Mouse (Mus musculus) left cerebral cortex, postnatal 4 days (tissue): ENCODE data around the gene Olfr1447. TPM values are rescaled to one million over a fixed set of nuclear protein-coding genes. Genes with fewer than 3 reads are reported as not detected.

Experiments
- DNase-seq: peaks from one replicate; pipeline ENCODE4 v3.0.0-alpha.2; 2022
- intact Hi-C: fragments of 180-260 bp; cut with DNase I; formaldehyde crosslinking; loops from one replicate; pipeline ENCODE4 v1.15.1; 2025
- total RNA-seq, 2 experiments: library from RNA; stranded (reverse); gene quantifications; 2 replicates each; pipeline ENCODE4 v1.2.3; 2021

Gene Olfr1447
- not detected for total RNA-seq

- intact Hi-C loops, result no loop called here
- DNase-seq, result no peak
Measured at GRCm38 (mm10) chr19:12903643-12904042, at the start of gene Olfr1447. TSS of gene Olfr1447 (minus strand) at chr19:12903743.

GRCm38 (mm10) chr19:12949958-12950357, 46.4 kb upstream of the Olfr1447 start, which contains the start of gene Olfr1450:
TSS of gene Olfr1450 (plus strand) at chr19:12950258.
- no peak for DNase-seq
- intact Hi-C loops, result no loop called here

GRCm38 (mm10) chr19:12930540-12930939, 27.0 kb upstream of the Olfr1447 start, which contains the start of gene Olfr1449:
TSS of gene Olfr1449 (plus strand) at chr19:12930840.
- no peak for DNase-seq

GRCm38 (mm10) chr19:12924319-12924718, 20.8 kb upstream of the Olfr1447 start, which contains the start of gene Olfr1448:
TSS of gene Olfr1448 (minus strand) at chr19:12924419.
- intact Hi-C loops, result no loop called here
- no peak for DNase-seq

More at GRCm38 (mm10) chr19:12930540-12930939, 27.0 kb upstream of the Olfr1447 start, which contains the start of gene Olfr1449:
- intact Hi-C loops, result no loop called here

GRCm38 (mm10) chr19:12893424-12893823, 10.1 kb downstream of the Olfr1447 start, which contains the start of gene Olfr1446:
TSS of gene Olfr1446 (minus strand) at chr19:12893524.
- intact Hi-C loops, result no loop called here
- no peak for DNase-seq

GRCm38 (mm10) chr19:12883555-12883954, 20.0 kb downstream of the Olfr1447 start, which contains the start of gene Olfr1445:
TSS of gene Olfr1445 (plus strand) at chr19:12883855.
- intact Hi-C loops, result no loop called here
- DNase-seq, result no peak

- DNase-seq, result no peak
- intact Hi-C loops, result no loop called here
Measured at GRCm38 (mm10) chr19:12856983-12857382, 46.6 kb downstream of the Olfr1447 start, which contains the start of gene Olfr1444. TSS of gene Olfr1444 (plus strand) at chr19:12857283.

Other genes starting within 250 kb of the Olfr1447 start
- gene Olfr1442, start 233.3 kb downstream of the Olfr1447 start, total RNA-seq, result not detected
- not detected for gene Olfr1443, start 225.6 kb downstream of the Olfr1447 start, total RNA-seq
- not detected for gene Keg1, start 208.0 kb downstream of the Olfr1447 start, total RNA-seq
- 1 to 10 TPM; 2.1 to 2.4 TPM for gene Cntf, start 138.1 kb downstream of the Olfr1447 start, total RNA-seq
- 10 to 100 TPM; 60.3 to 62.7 TPM for gene Zfp91, start 107.6 kb downstream of the Olfr1447 start, total RNA-seq
- gene Lpxn, start 107.5 kb downstream of the Olfr1447 start, total RNA-seq, result under 1 TPM; 0.40 to 0.82 TPM
- gene Gm5244, start 57.1 kb downstream of the Olfr1447 start, total RNA-seq, result not detected
- gene Olfr1444, start 46.5 kb downstream of the Olfr1447 start, total RNA-seq, result not detected
- not detected for gene Olfr1445, start 19.9 kb downstream of the Olfr1447 start, total RNA-seq
- not detected for gene Olfr1446, start 10.2 kb downstream of the Olfr1447 start, total RNA-seq
- not detected for gene Olfr1448, start 20.7 kb upstream of the Olfr1447 start, total RNA-seq
- gene Olfr1449, start 27.1 kb upstream of the Olfr1447 start, total RNA-seq, result not detected
- not detected for gene Olfr1450, start 46.5 kb upstream of the Olfr1447 start, total RNA-seq
- not detected for gene Olfr1451, start 91.3 kb upstream of the Olfr1447 start, total RNA-seq
- not detected for gene Olfr1453, start 124.6 kb upstream of the Olfr1447 start, total RNA-seq
- gene Olfr1454, start 156.9 kb upstream of the Olfr1447 start, total RNA-seq, result not detected
- gene Olfr1457, start 194.1 kb upstream of the Olfr1447 start, total RNA-seq, result not detected
- gene Olfr1458, start 203.0 kb upstream of the Olfr1447 start, total RNA-seq, result not detected
- gene Olfr1459, start 245.8 kb upstream of the Olfr1447 start, total RNA-seq, result under 1 TPM; 0.12 to 0.22 TPM